Mouse (Mus musculus) ES-Bruce4 (cell line): ENCODE data around the gene Setd6.

Source experiments
- CTCF ChIP-seq: IDR thresholded peaks from one replicate; pipeline ENCODE4 v1.8.1; 2011; ENCODE audit warnings: low read depth, low read length
- EP300 ChIP-seq: IDR thresholded peaks from 2 replicates; pipeline ENCODE4 v1.6.1; 2011; ENCODE audit warnings: low read depth, low read length; ENCODE audit not compliant: insufficient read depth
- POLR2A ChIP-seq: IDR thresholded peaks from one replicate; pipeline ENCODE4 v1.8.1; 2011; ENCODE audit warnings: low read length; ENCODE audit not compliant: insufficient read depth

GRCm38 (mm10) chr8:95698179-95698578, 17.5 kb upstream of the Setd6 start:
- TF ChIP-seq POLR2A (no peak), CTCF (no peak), EP300 (no peak)
